ENCODE assay signal across 21 mouse cellular contexts in genomic region chr16:4590236-4590635, GRCm38 (mm10). TPM values are rescaled to one million over a fixed set of nuclear protein-coding genes. Genes with fewer than 3 reads are reported as not detected.
DNase-seq lines count a peak whose midpoint lies in the region; ATAC-seq and TF ChIP-seq lines count a peak whose summit lies in the region.
"Had no signal": no experiment of that assay in that cellular context is flagged by ENCODE, and none has a peak within 500 bp of the region (broad histone marks: within the 10 kb centered on the region; RNA-seq: fewer than 3 reads in every experiment).

No protein-coding gene starts in this region.

- no peaks in the 10 kb centered on the region for H3K27me3 ChIP-seq in forebrain, embryonic 14.5 days (replicated peaks; ENCODE audit: control insufficient read depth, insufficient read depth, low read length)
- H3K27me3 ChIP-seq in forebrain, embryonic 15.5 days: no peaks in the 10 kb centered on the region
- no peaks in the 10 kb centered on the region for H3K27me3 ChIP-seq in midbrain, embryonic 11.5 days (ENCODE audit: control insufficient read depth, insufficient read depth, low read length)
- H3K27me3 ChIP-seq in midbrain, postnatal 0 days (ENCODE audit: insufficient read depth, low read length): no peaks in the 10 kb centered on the region
- H3K27me3 ChIP-seq: embryonic facial prominence, embryonic 13.5 days; limb, embryonic 15.5 days; neural tube, embryonic 13.5 days had no signal

- H3K36me3 ChIP-seq in forebrain, embryonic 14.5 days (ENCODE audit: control insufficient read depth, insufficient read depth, low read length): 0 out of 2 replicates have a peak, but pooled peaks cover 3% of the 10 kb centered on the region
- H3K36me3 ChIP-seq in forebrain, embryonic 15.5 days: no peaks in the 10 kb centered on the region
- H3K36me3 ChIP-seq in midbrain, embryonic 11.5 days (ENCODE audit: control insufficient read depth, insufficient read depth, low read length): no peaks in the 10 kb centered on the region; the same call in 1 of the 2 replicates
- H3K36me3 ChIP-seq in midbrain, postnatal 0 days (ENCODE audit: insufficient read depth, low read length): no peaks in the 10 kb centered on the region; the same call in 1 of the 2 replicates

- H3K9me3 ChIP-seq in forebrain, embryonic 14.5 days (replicated peaks; ENCODE audit: control insufficient read depth, low read length): no peaks in the 10 kb centered on the region
- H3K9me3 ChIP-seq in forebrain, embryonic 15.5 days: no peaks in the 10 kb centered on the region
- no peaks in the 10 kb centered on the region for H3K9me3 ChIP-seq in midbrain, embryonic 11.5 days (ENCODE audit: control insufficient read depth, low read length)
- H3K9me3 ChIP-seq in midbrain, postnatal 0 days (ENCODE audit: low read length): no peaks in the 10 kb centered on the region
- H3K9me3 ChIP-seq: embryonic facial prominence, embryonic 13.5 days; heart, embryonic 10.5 days; limb, embryonic 15.5 days; neural tube, embryonic 13.5 days had no signal

- no peak overlapping the region for H3K4me3 ChIP-seq in forebrain, embryonic 14.5 days (ENCODE audit: low read depth, low read length)
- H3K4me3 ChIP-seq in forebrain, embryonic 15.5 days: no peak overlapping the region
- H3K4me3 ChIP-seq in midbrain, embryonic 11.5 days (ENCODE audit: low read depth, low read length): no peak overlapping the region
- H3K4me3 ChIP-seq in midbrain, postnatal 0 days (ENCODE audit: low read depth, low read length): no peak overlapping the region
- H3K4me3 ChIP-seq: embryonic facial prominence, embryonic 13.5 days; heart, embryonic 10.5 days; limb, embryonic 15.5 days; neural tube, embryonic 13.5 days had no signal

- peak; percentile 34 for DNase-seq in forebrain, embryonic 14.5 days (ENCODE audit: low spot score)
- DNase-seq in midbrain, embryonic 11.5 days (ENCODE audit: low spot score, missing footprints): peak; percentile 86
- no peak for DNase-seq in midbrain, postnatal 0 days (ENCODE audit: low spot score)
- peak; percentile 79 for DNase-seq in ZHBTc4 (ENCODE audit: low read depth, low spot score)
- DNase-seq in yolk sac, embryonic 10.5 days (ENCODE audit: low spot score): no peak
- no peak for DNase-seq in layer of hippocampus, postnatal 25 days (ENCODE audit: extremely low spot score in 1 of 2, low spot score in 1 of 2)
- DNase-seq: adrenal gland, postnatal 36 days; cerebellum, adult 8-10 months; gastrocnemius, postnatal 25 days; heart, postnatal 14 days; kidney, adult 9 months; layer of hippocampus, postnatal 36 days; lung, adult 18-20 months; right cerebral cortex, postnatal 14 days; thymus, postnatal 14 days had no signal

- H3K27ac ChIP-seq in forebrain, embryonic 14.5 days (ENCODE audit: low read depth, low read length): no peak overlapping the region
- H3K27ac ChIP-seq in forebrain, embryonic 15.5 days (replicated peaks): no peak overlapping the region
- no peak overlapping the region for H3K27ac ChIP-seq in midbrain, embryonic 11.5 days (ENCODE audit: low read depth, low read length)
- no peak overlapping the region for H3K27ac ChIP-seq in midbrain, postnatal 0 days (ENCODE audit: low read depth, low read length)
- H3K27ac ChIP-seq: embryonic facial prominence, embryonic 13.5 days; heart, embryonic 10.5 days; limb, embryonic 15.5 days; neural tube, embryonic 13.5 days had no signal

- no peak overlapping the region for H3K9ac ChIP-seq in forebrain, embryonic 14.5 days (ENCODE audit: low read length)
- H3K9ac ChIP-seq in forebrain, embryonic 15.5 days (replicated peaks): no peak overlapping the region
- H3K9ac ChIP-seq in midbrain, embryonic 11.5 days (ENCODE audit: low read length): no peak overlapping the region
- no peak overlapping the region for H3K9ac ChIP-seq in midbrain, postnatal 0 days (replicated peaks; ENCODE audit: low read length, poor library complexity, severe bottlenecking)
- H3K9ac ChIP-seq: embryonic facial prominence, embryonic 13.5 days; limb, embryonic 15.5 days; neural tube, embryonic 13.5 days had no signal

- H3K4me2 ChIP-seq in forebrain, embryonic 14.5 days (ENCODE audit: low read length): no peak overlapping the region
- no peak overlapping the region for H3K4me2 ChIP-seq in forebrain, embryonic 15.5 days (replicated peaks)
- H3K4me2 ChIP-seq in midbrain, embryonic 11.5 days: no peak overlapping the region
- H3K4me2 ChIP-seq in midbrain, postnatal 0 days (ENCODE audit: low read depth, low read length, poor library complexity, severe bottlenecking): no peak overlapping the region
- H3K4me2 ChIP-seq: embryonic facial prominence, embryonic 13.5 days; limb, embryonic 15.5 days; neural tube, embryonic 13.5 days had no signal

- no peak for ATAC-seq in forebrain, embryonic 14.5 days
- ATAC-seq in forebrain, embryonic 15.5 days (replicated peaks): no peak
- no peak for ATAC-seq in midbrain, embryonic 11.5 days (ENCODE audit: low FRiP score)
- no peak for ATAC-seq in midbrain, postnatal 0 days (ENCODE audit: low FRiP score)
- ATAC-seq: activated CD4-positive, CD25-positive, alpha-beta regulatory T cell, adult 4 months had no signal

- WGBS in forebrain, embryonic 14.5 days: 97% methylated on average over 9 of the region's 9 CpGs
- 97% methylated on average over 9 of the region's 9 CpGs for WGBS in forebrain, embryonic 15.5 days
- 95% methylated on average over 9 of the region's 9 CpGs for WGBS in midbrain, embryonic 11.5 days
- WGBS in midbrain, postnatal 0 days: 97% methylated on average over 9 of the region's 9 CpGs

- peaks cover 6% of the 10 kb centered on the region; the same call in 1 of the 2 replicates for H3K4me1 ChIP-seq in forebrain, embryonic 14.5 days (ENCODE audit: control insufficient read depth, insufficient read depth, low read length)
- H3K4me1 ChIP-seq in forebrain, embryonic 15.5 days: peaks cover 34% of the 10 kb centered on the region
- H3K4me1 ChIP-seq in midbrain, embryonic 11.5 days (ENCODE audit: control insufficient read depth, insufficient read depth, low read length): peaks cover 26% of the 10 kb centered on the region
- H3K4me1 ChIP-seq in midbrain, postnatal 0 days (ENCODE audit: insufficient read depth, low read length): no peaks in the 10 kb centered on the region

- no peak for TF ChIP-seq CTCF in midbrain, postnatal 0 days (IDR thresholded peaks at IDR 0.05)

RNA-seq across cellular contexts. Expression of gene Glis2, which starts 4.3 kb away (rescaled TPM):
- 9.0 and 10.0 TPM in 2 replicates for polyA plus RNA-seq in forebrain, embryonic 14.5 days (2014; fragmentation: Nextera tagmentation; extraction: Ambion mirVana)
- 11.0 and 14.6 TPM in 2 replicates for polyA plus RNA-seq in forebrain, embryonic 15.5 days (2015; fragmentation: Nextera tagmentation; extraction: Ambion mirVana)
- 16.6 and 27.2 TPM in 2 replicates for polyA plus RNA-seq in midbrain, embryonic 11.5 days (2014; fragmentation: Nextera tagmentation; extraction: Ambion mirVana)
- 20.0 and 20.6 TPM in 2 replicates for total RNA-seq in midbrain, postnatal 0 days (2014; rRNA removed)
- polyA plus RNA-seq in midbrain, postnatal 0 days (2015; fragmentation: Nextera tagmentation; extraction: Ambion mirVana): 10.8 and 12.0 TPM in 2 replicates
- total RNA-seq in layer of hippocampus, postnatal 25 days (2021): 10 to 100 TPM; 15.4 to 16.2 TPM

RNA-seq across cellular contexts. Expression of gene Tfap4, which starts 30.6 kb away (rescaled TPM):
- polyA plus RNA-seq in forebrain, embryonic 14.5 days (2014; fragmentation: Nextera tagmentation; extraction: Ambion mirVana): 9.1 and 12.0 TPM in 2 replicates
- polyA plus RNA-seq in forebrain, embryonic 15.5 days (2015; fragmentation: Nextera tagmentation; extraction: Ambion mirVana): 14.3 and 15.2 TPM in 2 replicates
- polyA plus RNA-seq in midbrain, embryonic 11.5 days (2014; fragmentation: Nextera tagmentation; extraction: Ambion mirVana): 18.2 and 18.9 TPM in 2 replicates
- total RNA-seq in midbrain, postnatal 0 days (2014; rRNA removed): 6.7 and 6.8 TPM in 2 replicates
- 5.2 and 5.9 TPM in 2 replicates for polyA plus RNA-seq in midbrain, postnatal 0 days (2015; fragmentation: Nextera tagmentation; extraction: Ambion mirVana)
- total RNA-seq in layer of hippocampus, postnatal 25 days (2021): 1 to 10 TPM; 4.4 to 5.0 TPM

RNA-seq across cellular contexts. Expression of gene Pam16, which starts 34.6 kb away (rescaled TPM):
- 160 and 192 TPM in 2 replicates for polyA plus RNA-seq in forebrain, embryonic 14.5 days (2014; fragmentation: Nextera tagmentation; extraction: Ambion mirVana)
- 162 and 171 TPM in 2 replicates for polyA plus RNA-seq in forebrain, embryonic 15.5 days (2015; fragmentation: Nextera tagmentation; extraction: Ambion mirVana)
- polyA plus RNA-seq in midbrain, embryonic 11.5 days (2014; fragmentation: Nextera tagmentation; extraction: Ambion mirVana): 97.1 and 99.1 TPM in 2 replicates
- total RNA-seq in midbrain, postnatal 0 days (2014; rRNA removed): 31.7 and 40.2 TPM in 2 replicates
- 134 TPM in 2 replicates for polyA plus RNA-seq in midbrain, postnatal 0 days (2015; fragmentation: Nextera tagmentation; extraction: Ambion mirVana)
- total RNA-seq in layer of hippocampus, postnatal 25 days (2021): 10 to 100 TPM; 76.3 to 82.6 TPM

RNA-seq across cellular contexts. Expression of gene Srl, which starts 48.6 kb away (rescaled TPM):
- polyA plus RNA-seq in forebrain, embryonic 14.5 days (2014; fragmentation: Nextera tagmentation; extraction: Ambion mirVana): 34.0 and 34.1 TPM in 2 replicates
- 40.1 and 40.2 TPM in 2 replicates for polyA plus RNA-seq in forebrain, embryonic 15.5 days (2015; fragmentation: Nextera tagmentation; extraction: Ambion mirVana)
- polyA plus RNA-seq in midbrain, embryonic 11.5 days (2014; fragmentation: Nextera tagmentation; extraction: Ambion mirVana): 20.0 and 20.9 TPM in 2 replicates
- 34.4 and 59.9 TPM in 2 replicates for total RNA-seq in midbrain, postnatal 0 days (2014; rRNA removed)
- polyA plus RNA-seq in midbrain, postnatal 0 days (2015; fragmentation: Nextera tagmentation; extraction: Ambion mirVana): 11.3 and 11.6 TPM in 2 replicates
- total RNA-seq in layer of hippocampus, postnatal 25 days (2021): 10 to 100 TPM; 13.9 to 16.7 TPM

RNA-seq across cellular contexts. Expression of gene Vasn, which starts 49.5 kb away (rescaled TPM):
- polyA plus RNA-seq in forebrain, embryonic 14.5 days (2014; fragmentation: Nextera tagmentation; extraction: Ambion mirVana): 2.1 and 2.8 TPM in 2 replicates
- polyA plus RNA-seq in forebrain, embryonic 15.5 days (2015; fragmentation: Nextera tagmentation; extraction: Ambion mirVana): 3.0 and 3.6 TPM in 2 replicates
- 6.1 and 7.0 TPM in 2 replicates for polyA plus RNA-seq in midbrain, embryonic 11.5 days (2014; fragmentation: Nextera tagmentation; extraction: Ambion mirVana)
- 12.0 and 14.2 TPM in 2 replicates for total RNA-seq in midbrain, postnatal 0 days (2014; rRNA removed)
- polyA plus RNA-seq in midbrain, postnatal 0 days (2015; fragmentation: Nextera tagmentation; extraction: Ambion mirVana): 4.7 TPM in 2 replicates
- total RNA-seq in layer of hippocampus, postnatal 25 days (2021): 1 to 10 TPM; 6.0 TPM

Comparison
In these comparisons a context has a peak if more than half of its experiments do, and no peak if none do; other contexts are left out.
1. DNase-seq: peak in forebrain, embryonic 14.5 days (single experiment), midbrain, embryonic 11.5 days (single experiment) and ZHBTc4 (single experiment); none in midbrain, postnatal 0 days (single experiment), yolk sac, embryonic 10.5 days (single experiment) and layer of hippocampus, postnatal 25 days (0 of 2).